Mouse (Mus musculus) hindbrain, embryonic 16.5 days (tissue): ENCODE measurements at regions not wholly inside any gene's neighbourhood (a gene's known extent, or its start where the extent isn't known, plus 50 kb on each side); places are given as distances from the start of the nearest gene placed in this dataset.

Experiments used
- ATAC-seq: fragments of 200-750 bp; cut with Nextera tagmentation; 2 replicates; pipeline ENCODE4 v1.8.0; 2017; ENCODE audit warnings: moderate TSS enrichment, moderate library complexity
- H3K27ac ChIP-seq: fragments of 300-500 bp; sonication (generic); 2 replicates; pipeline ENCODE4 v1.5.1; 2014; ENCODE audit warnings: low read depth, mild to moderate bottlenecking, control low read depth, low read length, moderate library complexity
- H3K27me3 ChIP-seq: fragments of 300-500 bp; sonication (generic); replicated peaks from 2 replicates; pipeline ENCODE4 v1.6.1; 2014; ENCODE audit warnings: low read length; ENCODE audit not compliant: control insufficient read depth, insufficient read depth
- H3K36me3 ChIP-seq: fragments of 300-500 bp; sonication (generic); 2 replicates; pipeline ENCODE4 v1.6.1; 2014; ENCODE audit warnings: mild to moderate bottlenecking, low read length, moderate library complexity, mixed read lengths; ENCODE audit not compliant: control insufficient read depth, insufficient read depth
- H3K4me1 ChIP-seq: fragments of 300-500 bp; sonication (generic); 2 replicates; pipeline ENCODE4 v1.6.1; 2014; ENCODE audit warnings: low read depth, low read length; ENCODE audit not compliant: control insufficient read depth, insufficient read depth
- H3K4me2 ChIP-seq: fragments of 300-500 bp; sonication (generic); 2 replicates; pipeline ENCODE4 v1.6.1; 2014; ENCODE audit warnings: mild to moderate bottlenecking, low read length, control low read depth, moderate library complexity
- H3K4me3 ChIP-seq: fragments of 300-500 bp; sonication (generic); 2 replicates; pipeline ENCODE4 v1.5.1; 2014; ENCODE audit warnings: mild to moderate bottlenecking, low read length, control low read depth, moderate library complexity
- H3K9ac ChIP-seq: fragments of 300-500 bp; sonication (generic); 2 replicates; pipeline ENCODE4 v1.6.1; 2014; ENCODE audit warnings: low read depth, mild to moderate bottlenecking, control low read depth, low read length, moderate library complexity
- H3K9me3 ChIP-seq: fragments of 300-500 bp; sonication (generic); 2 replicates; pipeline ENCODE4 v1.6.1; 2014; ENCODE audit warnings: mild to moderate bottlenecking, low read length, moderate library complexity; ENCODE audit not compliant: control insufficient read depth
- WGBS: fragments of 180-500 bp; shearing (Covaris S2); extraction: QIAGEN DNeasy Blood & Tissue Kit; methylation state at CpG from one replicate; pipeline ENCODE4 v1.1.7; 2014; 5-methylcytosine and 5-hydroxymethylcytosine counted together

- Histone ChIP-seq H3K4me1 (peaks cover 2% of the 10 kb centered on the region; the same call in 1 of the 2 replicates), H3K9ac (no peak overlapping the region), H3K36me3 (no peaks in the 10 kb centered on the region), H3K27me3 (no peaks in the 10 kb centered on the region), H3K4me2 (no peak overlapping the region), H3K9me3 (no peaks in the 10 kb centered on the region; the same call in 1 of the 2 replicates), H3K4me3 (no peak overlapping the region), H3K27ac (no peak overlapping the region)
- ATAC-seq = 0 out of 2 replicates have a peak, but pooled peaks have one; percentile 50
- WGBS = 36% methylated on average over 6 of the region's 6 CpGs
Measured at GRCm38 (mm10) chr12:52368034-52368433, 135.7 kb upstream of the Arhgap5 start.

DNA sequence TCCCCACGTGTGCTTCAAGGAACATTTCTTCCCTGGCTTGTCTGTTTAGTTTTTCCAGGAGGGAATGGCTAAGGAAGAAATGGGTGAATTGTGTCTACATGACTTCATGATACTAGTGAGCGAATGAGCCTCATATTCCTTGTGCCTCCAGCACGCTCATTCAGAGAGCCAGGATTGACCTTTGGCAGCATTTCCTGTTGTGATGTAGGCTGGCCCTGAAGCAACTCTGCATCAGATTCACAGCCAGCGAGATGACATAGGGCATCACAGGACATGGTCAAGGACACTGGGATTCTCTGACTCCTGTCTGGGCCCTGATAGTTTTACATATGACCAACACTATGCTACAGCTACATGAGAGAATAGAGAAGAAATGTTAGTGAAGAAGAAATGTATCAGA is 135.3 kb upstream of the Arhgap5 start:
- H3K4me2 ChIP-seq = no peak overlapping the region
- H3K27me3 ChIP-seq = no peaks in the 10 kb centered on the region
- WGBS = 71% methylated on average over 4 of the region's 4 CpGs
- H3K9ac ChIP-seq = no peak overlapping the region
- ATAC-seq = no peak
- no peak overlapping the region for H3K4me3 ChIP-seq
- no peaks in the 10 kb centered on the region for H3K36me3 ChIP-seq
- H3K9me3 ChIP-seq = no peaks in the 10 kb centered on the region; the same call in 1 of the 2 replicates
- no peak overlapping the region for H3K27ac ChIP-seq
- H3K4me1 ChIP-seq = peaks cover 2% of the 10 kb centered on the region; the same call in 1 of the 2 replicates

DNA sequence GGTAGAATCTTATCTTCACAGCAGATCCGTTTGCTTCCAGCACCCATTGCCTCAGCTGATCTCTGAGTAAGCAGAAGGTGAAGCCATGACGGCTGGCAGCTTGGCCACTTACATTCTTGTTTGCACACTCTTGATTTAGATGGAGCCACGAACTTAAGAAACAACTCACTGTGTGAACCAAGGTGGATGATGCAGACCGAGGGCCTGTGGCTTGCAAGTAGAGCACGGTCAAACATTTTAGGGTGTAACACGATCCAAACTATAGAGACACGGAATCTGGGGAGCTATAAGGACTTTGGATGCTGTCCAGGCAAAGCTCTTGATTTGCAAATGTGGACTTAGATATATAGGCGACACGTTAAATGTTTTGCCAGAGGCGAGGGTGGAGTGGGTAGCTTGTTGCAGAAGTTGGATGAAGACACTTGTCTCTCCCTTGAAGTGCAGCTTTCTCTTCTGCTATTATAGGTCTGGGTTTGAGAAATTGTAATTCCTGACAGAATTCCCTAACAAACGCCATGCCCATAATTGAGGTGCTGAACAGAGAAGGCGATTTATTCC is 133.5 kb upstream of the Arhgap5 start:
- no peak overlapping the region for H3K4me2 ChIP-seq
- ATAC-seq = no peak
- no peak overlapping the region for H3K4me3 ChIP-seq
- H3K27me3 ChIP-seq = no peaks in the 10 kb centered on the region
- 86% methylated on average over 12 of the region's 12 CpGs for WGBS
- no peak overlapping the region for H3K27ac ChIP-seq
- H3K9ac ChIP-seq = no peak overlapping the region
- H3K4me1 ChIP-seq = peaks cover 2% of the 10 kb centered on the region; the same call in 1 of the 2 replicates
- no peaks in the 10 kb centered on the region; the same call in 1 of the 2 replicates for H3K9me3 ChIP-seq
- no peaks in the 10 kb centered on the region for H3K36me3 ChIP-seq

GRCm38 (mm10) chr12:52375116-52375515 is 128.7 kb upstream of the Arhgap5 start:
- Histone ChIP-seq H3K9me3 (no peaks in the 10 kb centered on the region), H3K27ac (no peak overlapping the region), H3K4me3 (no peak overlapping the region), H3K36me3 (no peaks in the 10 kb centered on the region), H3K4me2 (no peak overlapping the region), H3K27me3 (no peaks in the 10 kb centered on the region), H3K4me1 (no peaks in the 10 kb centered on the region; the same call in 1 of the 2 replicates), H3K9ac (no peak overlapping the region)
- ATAC-seq = no peak
- WGBS = 93% methylated on average over 4 of the region's 4 CpGs

- Histone ChIP-seq H3K9me3 (no peaks in the 10 kb centered on the region), H3K36me3 (no peaks in the 10 kb centered on the region), H3K4me1 (peaks cover 7% of the 10 kb centered on the region), H3K27ac (no peak overlapping the region), H3K4me2 (no peak overlapping the region), H3K4me3 (no peak overlapping the region), H3K9ac (no peak overlapping the region), H3K27me3 (no peaks in the 10 kb centered on the region)
- ATAC-seq = no peak
- 78% methylated on average over 10 of the region's 10 CpGs for WGBS
Measured at GRCm38 (mm10) chr12:52376692-52377462, 126.9 kb upstream of the Arhgap5 start.

- Histone ChIP-seq H3K9me3 (no peaks in the 10 kb centered on the region), H3K27me3 (no peaks in the 10 kb centered on the region), H3K4me3 (no peak overlapping the region), H3K9ac (no peak overlapping the region), H3K4me2 (no peak overlapping the region), H3K27ac (no peak overlapping the region), H3K36me3 (no peaks in the 10 kb centered on the region), H3K4me1 (peaks cover 12% of the 10 kb centered on the region)
- ATAC-seq = no peak
- 80% methylated on average over 2 of the region's 2 CpGs for WGBS
Measured at GRCm38 (mm10) chr12:52377463-52377848, 126.3 kb upstream of the Arhgap5 start.

DNA sequence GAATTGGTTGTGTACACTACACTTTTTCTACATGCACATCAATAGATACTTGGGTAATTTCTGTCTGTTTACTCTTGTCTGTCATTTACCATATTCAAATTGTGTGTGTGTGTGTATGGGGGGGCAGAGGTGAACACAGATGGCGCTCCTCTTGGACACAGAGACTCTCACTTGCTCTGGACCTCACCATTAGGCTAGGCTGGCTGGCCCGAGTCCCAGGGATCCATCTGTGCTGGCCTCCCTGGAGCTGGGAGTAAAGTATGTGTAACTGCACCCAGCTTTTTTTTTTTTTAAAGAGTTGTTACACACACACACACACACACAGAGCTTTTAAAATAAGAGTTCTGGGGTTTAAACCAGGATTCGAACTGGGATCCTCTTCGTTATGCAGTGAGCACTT is 124.5 kb upstream of the Arhgap5 start:
- no peaks in the 10 kb centered on the region for H3K27me3 ChIP-seq
- H3K9me3 ChIP-seq = no peaks in the 10 kb centered on the region
- H3K27ac ChIP-seq = no peak overlapping the region
- no peak overlapping the region for H3K9ac ChIP-seq
- H3K4me3 ChIP-seq = no peak overlapping the region
- H3K4me1 ChIP-seq = peaks cover 18% of the 10 kb centered on the region
- H3K4me2 ChIP-seq = no peak overlapping the region
- ATAC-seq = no peak
- WGBS = 68% methylated on average over 4 of the region's 4 CpGs
- no peaks in the 10 kb centered on the region for H3K36me3 ChIP-seq

- no peaks in the 10 kb centered on the region for H3K36me3 ChIP-seq
- H3K9me3 ChIP-seq = no peaks in the 10 kb centered on the region
- H3K9ac ChIP-seq = no peak overlapping the region
- no peak overlapping the region for H3K27ac ChIP-seq
- WGBS = 33% methylated on average over 5 of the region's 5 CpGs
- no peak overlapping the region for H3K4me2 ChIP-seq
- ATAC-seq = no peak
- peaks cover 18% of the 10 kb centered on the region for H3K4me1 ChIP-seq
- no peak overlapping the region for H3K4me3 ChIP-seq
- no peaks in the 10 kb centered on the region for H3K27me3 ChIP-seq
Measured at GRCm38 (mm10) chr12:52379960-52380359, 123.8 kb upstream of the Arhgap5 start.

GRCm38 (mm10) chr12:52381161-52381967 is 122.4 kb upstream of the Arhgap5 start:
- H3K9me3 ChIP-seq = no peaks in the 10 kb centered on the region
- H3K9ac ChIP-seq = peak overlapping the region; percentile 47
- H3K27ac ChIP-seq = peak overlapping the region; percentile 66; the same call in 1 of the 2 replicates
- no peaks in the 10 kb centered on the region for H3K27me3 ChIP-seq
- peaks cover 18% of the 10 kb centered on the region for H3K4me1 ChIP-seq
- WGBS = 38% methylated on average over 18 of the region's 18 CpGs
- H3K4me3 ChIP-seq = no peak overlapping the region
- H3K4me2 ChIP-seq = no peak overlapping the region; the same call in 1 of the 2 replicates
- H3K36me3 ChIP-seq = no peaks in the 10 kb centered on the region
- ATAC-seq = peak; percentile 75
